Mouse (Mus musculus): ENCODE results near the gene Ncoa6. TPM values are rescaled to one million over a fixed set of nuclear protein-coding genes. Genes with fewer than 3 reads are reported as not detected.
A peak's percentile ranks its signal among the peaks of the same experiment; 100 is the strongest.

The Ncoa6 gene
- polyA plus RNA-seq, 1 experiment: 93.0 TPM

GRCm38 (mm10) chr2:155369333-155369883, 104.3 kb downstream of the Ncoa6 start:
- H3K36me3 ChIP-seq (ENCODE audit: control insufficient read depth, insufficient read depth, low read length): no peaks in the 10 kb centered on the region
- TF ChIP-seq CTCF (IDR thresholded peaks at IDR 0.05; ENCODE audit: control insufficient read depth, insufficient read depth, insufficient replicate concordance, low read depth, low read length): no peak
- TF ChIP-seq POLR2A (IDR thresholded peaks at IDR 0.05; ENCODE audit: control insufficient read depth, low read depth, low read length): no peak
- H3K27me3 ChIP-seq (ENCODE audit: control insufficient read depth, insufficient read depth, low read length): no peaks in the 10 kb centered on the region
- no peak overlapping the region for H3K4me3 ChIP-seq (ENCODE audit: control insufficient read depth, low read depth, low read length)
- H3K27ac ChIP-seq (ENCODE audit: control insufficient read depth, insufficient read depth, low read depth, low read length): peak overlapping the region; percentile 58
- no peaks in the 10 kb centered on the region for H3K4me1 ChIP-seq (ENCODE audit: control insufficient read depth, insufficient read depth, low read length)

- H3K27me3 ChIP-seq (ENCODE audit: control insufficient read depth, insufficient read depth, low read length): no peaks in the 10 kb centered on the region
- H3K27ac ChIP-seq (ENCODE audit: control insufficient read depth, insufficient read depth, low read depth, low read length): no peak overlapping the region
- no peak overlapping the region for H3K4me3 ChIP-seq (ENCODE audit: control insufficient read depth, low read depth, low read length)
- H3K36me3 ChIP-seq (ENCODE audit: control insufficient read depth, insufficient read depth, low read length): no peaks in the 10 kb centered on the region
- no peak for TF ChIP-seq CTCF (IDR thresholded peaks at IDR 0.05; ENCODE audit: control insufficient read depth, insufficient read depth, insufficient replicate concordance, low read depth, low read length)
- no peak for TF ChIP-seq POLR2A (IDR thresholded peaks at IDR 0.05; ENCODE audit: control insufficient read depth, low read depth, low read length)
- H3K4me1 ChIP-seq (ENCODE audit: control insufficient read depth, insufficient read depth, low read length): no peaks in the 10 kb centered on the region
Observed at GRCm38 (mm10) chr2:155367635-155368284, 105.9 kb downstream of the Ncoa6 start.

GRCm38 (mm10) chr2:155357686-155358399, 115.9 kb downstream of the Ncoa6 start:
- Histone ChIP-seq H3K27me3 (ENCODE audit: control insufficient read depth, insufficient read depth, low read length) (no peaks in the 10 kb centered on the region), H3K4me3 (ENCODE audit: control insufficient read depth, low read depth, low read length) (peak overlapping the region; percentile 41), H3K36me3 (ENCODE audit: control insufficient read depth, insufficient read depth, low read length) (no peaks in the 10 kb centered on the region), H3K27ac (ENCODE audit: control insufficient read depth, insufficient read depth, low read depth, low read length) (peak overlapping the region; percentile 2), H3K4me1 (ENCODE audit: control insufficient read depth, insufficient read depth, low read length) (peaks cover 2% of the 10 kb centered on the region; the same call in 1 of the 2 replicates)
- TF ChIP-seq CTCF (IDR thresholded peaks at IDR 0.05; ENCODE audit: control insufficient read depth, insufficient read depth, insufficient replicate concordance, low read depth, low read length): no peak
- TF ChIP-seq POLR2A (IDR thresholded peaks at IDR 0.05; ENCODE audit: control insufficient read depth, low read depth, low read length): no peak

- H3K4me3 ChIP-seq (ENCODE audit: control insufficient read depth, low read depth, low read length): peak within 1 kb of the TSS; percentile 97
- TF ChIP-seq POLR2A (IDR thresholded peaks at IDR 0.05; ENCODE audit: control insufficient read depth, low read depth, low read length): peak; percentile 89
- TF ChIP-seq CTCF (IDR thresholded peaks at IDR 0.05; ENCODE audit: control insufficient read depth, insufficient read depth, insufficient replicate concordance, low read depth, low read length): no peak
- no peaks in the 10 kb centered on the region for H3K36me3 ChIP-seq (ENCODE audit: control insufficient read depth, insufficient read depth, low read length)
- H3K4me1 ChIP-seq (ENCODE audit: control insufficient read depth, insufficient read depth, low read length): peaks cover 2% of the 10 kb centered on the region; the same call in 1 of the 2 replicates
- H3K27me3 ChIP-seq (ENCODE audit: control insufficient read depth, insufficient read depth, low read length): no peaks in the 10 kb centered on the region
- peak within 1 kb of the TSS; percentile 86 for H3K27ac ChIP-seq (ENCODE audit: control insufficient read depth, insufficient read depth, low read depth, low read length)
Observed at GRCm38 (mm10) chr2:155356971-155357591, 116.6 kb downstream of the Ncoa6 start, which contains the start of gene Pigu. TSS of gene Pigu (minus strand) at chr2:155357430.

DNA sequence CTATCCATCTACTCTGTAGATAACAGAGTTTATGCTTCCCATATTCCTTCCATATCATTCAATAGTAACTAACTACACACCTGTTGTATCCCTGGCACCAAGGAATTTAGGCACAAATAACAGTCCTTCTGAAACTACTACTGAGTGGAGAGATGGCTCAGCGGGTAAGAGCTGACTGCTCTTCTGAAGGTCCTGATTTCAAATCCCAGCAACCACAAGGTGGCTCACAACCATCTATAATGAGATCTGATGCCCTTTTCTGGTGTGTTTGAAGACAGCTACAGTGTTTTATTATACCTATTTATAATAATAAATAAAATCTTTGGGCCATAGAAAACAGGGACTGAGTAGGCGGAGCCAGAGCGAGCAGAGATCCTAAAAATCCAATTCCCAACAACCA, 119.3 kb downstream of the Ncoa6 start:
- TF ChIP-seq POLR2A (IDR thresholded peaks at IDR 0.05; ENCODE audit: control insufficient read depth, low read depth, low read length): no peak
- H3K4me3 ChIP-seq (ENCODE audit: control insufficient read depth, low read depth, low read length): no peak overlapping the region
- no peaks in the 10 kb centered on the region for H3K36me3 ChIP-seq (ENCODE audit: control insufficient read depth, insufficient read depth, low read length)
- no peaks in the 10 kb centered on the region for H3K27me3 ChIP-seq (ENCODE audit: control insufficient read depth, insufficient read depth, low read length)
- peaks cover 2% of the 10 kb centered on the region; the same call in 1 of the 2 replicates for H3K4me1 ChIP-seq (ENCODE audit: control insufficient read depth, insufficient read depth, low read length)
- no peak overlapping the region for H3K27ac ChIP-seq (ENCODE audit: control insufficient read depth, insufficient read depth, low read depth, low read length)

GRCm38 (mm10) chr2:155346670-155347069, 127.0 kb downstream of the Ncoa6 start:
- Histone ChIP-seq H3K4me1 (ENCODE audit: control insufficient read depth, insufficient read depth, low read length) (no peaks in the 10 kb centered on the region), H3K36me3 (ENCODE audit: control insufficient read depth, insufficient read depth, low read length) (no peaks in the 10 kb centered on the region)

More at GRCm38 (mm10) chr2:155346670-155347069, 127.0 kb downstream of the Ncoa6 start:
- Histone ChIP-seq H3K4me3 (ENCODE audit: control insufficient read depth, low read depth, low read length) (no peak overlapping the region), H3K27ac (ENCODE audit: control insufficient read depth, insufficient read depth, low read depth, low read length) (no peak overlapping the region), H3K27me3 (ENCODE audit: control insufficient read depth, insufficient read depth, low read length) (no peaks in the 10 kb centered on the region)
- TF ChIP-seq POLR2A (IDR thresholded peaks at IDR 0.05; ENCODE audit: control insufficient read depth, low read depth, low read length) (no peak), CTCF (IDR thresholded peaks at IDR 0.05; ENCODE audit: control insufficient read depth, insufficient read depth, insufficient replicate concordance, low read depth, low read length) (no peak)

Other genes with a start within 250 kb of the Ncoa6 start
- gene Dynlrb1, start 237.4 kb downstream of the Ncoa6 start, polyA plus RNA-seq (2012; rRNA removed): 53.6 and 60.8 TPM in 2 replicates
- 897 and 985 TPM in 2 replicates for gene Map1lc3a, start 197.6 kb downstream of the Ncoa6 start, polyA plus RNA-seq (2012; rRNA removed)
- gene Pigu, start 116.5 kb downstream of the Ncoa6 start, polyA plus RNA-seq (2012; rRNA removed): 26.0 and 36.9 TPM in 2 replicates
- 163 and 176 TPM in 2 replicates for gene Trp53inp2, start 92.8 kb downstream of the Ncoa6 start, polyA plus RNA-seq (2012; rRNA removed)
- 59.5 TPM in 2 replicates for gene Acss2, start 44.1 kb upstream of the Ncoa6 start, polyA plus RNA-seq (2012; rRNA removed)
- gene Ggt7, start 44.3 kb upstream of the Ncoa6 start, polyA plus RNA-seq (2012; rRNA removed): 70.4 and 76.2 TPM in 2 replicates
- gene Gss, start 118.9 kb upstream of the Ncoa6 start, polyA plus RNA-seq (2012; rRNA removed): 4.6 and 5.3 TPM in 2 replicates
- gene Myh7b, start 137.3 kb upstream of the Ncoa6 start, polyA plus RNA-seq (2012; rRNA removed): 0.98 and 1.3 TPM in 2 replicates
- gene Trpc4ap, start 218.5 kb upstream of the Ncoa6 start, polyA plus RNA-seq (2012; rRNA removed): 82.2 and 91.7 TPM in 2 replicates